7 mouse cellular contexts compared by ENCODE assay signal in the genomic region with DNA sequence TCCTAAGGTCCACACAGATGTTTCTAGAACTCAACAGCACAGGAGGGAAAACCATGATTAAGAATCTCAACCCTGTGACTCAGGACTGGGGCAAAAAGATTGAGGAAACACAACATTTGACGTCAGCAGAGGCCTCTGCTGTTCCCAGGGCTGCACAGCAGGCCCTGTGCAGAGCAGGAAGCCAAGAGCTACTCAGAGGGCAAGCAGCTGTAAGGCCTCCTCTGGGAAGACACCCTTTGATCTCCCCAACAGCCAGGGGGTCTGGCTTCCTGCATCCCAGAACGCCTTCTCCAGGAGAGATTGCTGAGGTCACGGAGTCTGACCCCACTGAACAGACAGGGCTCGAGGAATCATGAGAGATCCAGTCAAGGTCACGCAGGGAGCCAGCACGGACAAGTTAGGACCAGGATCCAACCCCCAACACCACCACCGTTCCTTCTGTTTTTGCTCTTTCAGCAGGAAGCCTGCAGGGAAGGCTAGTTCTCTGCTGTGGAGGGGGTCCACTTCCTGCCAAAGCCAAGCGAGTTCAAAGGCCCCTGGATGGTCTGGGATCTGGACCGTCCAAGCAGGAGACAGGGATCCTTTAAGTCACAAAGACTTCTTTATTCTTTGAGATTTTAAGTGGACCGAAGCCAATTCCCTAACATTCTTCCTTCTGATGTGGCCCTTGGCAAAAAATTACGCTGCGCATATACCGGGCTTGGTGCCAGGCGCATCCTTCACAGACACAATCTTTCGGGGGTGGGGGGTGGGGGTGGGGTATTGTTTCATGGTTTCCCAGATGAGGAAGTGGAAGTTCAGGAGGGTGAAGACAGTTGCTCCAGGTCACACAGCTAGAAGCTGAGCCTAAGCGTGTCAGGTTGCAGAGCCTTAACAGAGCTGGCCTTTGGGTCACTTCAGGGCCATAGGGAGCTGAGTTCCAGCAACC. TPM values are rescaled to one million over a fixed set of nuclear protein-coding genes. Genes with fewer than 3 reads are reported as not detected.
DNase-seq lines count a peak whose midpoint lies in the region; ATAC-seq and TF ChIP-seq lines count a peak whose summit lies in the region.

No protein-coding gene starts in this region.

- peak overlapping the region; percentile 30; the same call in 1 of the 2 replicates for H3K27ac ChIP-seq in kidney, adult 2 months (ENCODE audit: insufficient read depth, low read depth, low read length)
- peak overlapping the region; percentile 98 for H3K27ac ChIP-seq in lung, embryonic 16.5 days (ENCODE audit: low read length)

- no peak for TF ChIP-seq POLR2A in kidney, adult 2 months (IDR thresholded peaks at IDR 0.05; ENCODE audit: low read depth, low read length)

- no peaks in the 10 kb centered on the region for H3K36me3 ChIP-seq in kidney, adult 2 months (ENCODE audit: control insufficient read depth, insufficient read depth, low read length)
- no peaks in the 10 kb centered on the region for H3K36me3 ChIP-seq in lung, embryonic 16.5 days (ENCODE audit: control insufficient read depth, insufficient read depth, low read length)

- 42% methylated on average over 16 of the region's 16 CpGs for WGBS in kidney, adult 2 months
- WGBS in lung, embryonic 16.5 days: 6% methylated on average over 16 of the region's 16 CpGs

- peak; percentile 91 for ATAC-seq in lung, embryonic 16.5 days (ENCODE audit: low read depth)

- peak; percentile 65 for DNase-seq in adrenal gland, adult 2 months
- peak; percentile 68 for DNase-seq in embryo, embryonic 10.5 days (ENCODE audit: low spot score)
- DNase-seq in heart, adult 9 months (ENCODE audit: low spot score in 2 of 2): peak; percentile 43 to 61
- peak; percentile 69 for DNase-seq in kidney, adult 2 months
- DNase-seq in ovary, postnatal 36 days (ENCODE audit: low spot score): peak; percentile 46
- DNase-seq in cerebellum, postnatal 25 days: no peak

- no peaks in the 10 kb centered on the region; the same call in 1 of the 2 replicates for H3K4me1 ChIP-seq in kidney, adult 2 months (ENCODE audit: control insufficient read depth, insufficient read depth, low read length)
- peaks cover 36% of the 10 kb centered on the region for H3K4me1 ChIP-seq in lung, embryonic 16.5 days (replicated peaks; ENCODE audit: control insufficient read depth, insufficient read depth, low read length)

- no peak overlapping the region for H3K9ac ChIP-seq in lung, embryonic 16.5 days (ENCODE audit: low read length)

- TF ChIP-seq CTCF in kidney, adult 2 months (conservative IDR thresholded peaks at IDR 0.05; ENCODE audit: insufficient read depth, insufficient read length, low read depth, low read length): no peak

- no peak overlapping the region; the same call in 1 of the 2 replicates for H3K4me2 ChIP-seq in lung, embryonic 16.5 days (ENCODE audit: low read depth, low read length)

- H3K9me3 ChIP-seq in lung, embryonic 16.5 days (ENCODE audit: control insufficient read depth, low read length): no peaks in the 10 kb centered on the region

- H3K27me3 ChIP-seq in kidney, adult 2 months (replicated peaks; ENCODE audit: control insufficient read depth, insufficient read depth, low read length): no peaks in the 10 kb centered on the region
- H3K27me3 ChIP-seq in lung, embryonic 16.5 days (ENCODE audit: control insufficient read depth, insufficient read depth, low read depth, low read length): no peaks in the 10 kb centered on the region

- no peak overlapping the region for H3K4me3 ChIP-seq in kidney, adult 2 months (ENCODE audit: insufficient read depth, low read depth, low read length)
- H3K4me3 ChIP-seq in lung, embryonic 16.5 days (ENCODE audit: low read length): no peak overlapping the region

RNA-seq across cellular contexts. Expression of a gene that starts 34.2 kb away (rescaled TPM):
- 10 to 100 TPM; 21.2 to 28.2 TPM for total RNA-seq in adrenal gland, adult 2 months (2021)
- polyA plus RNA-seq in adrenal gland, adult 2 months (2012; rRNA removed): 57.7 and 66.7 TPM in 2 replicates
- polyA plus RNA-seq in kidney, adult 2 months (2012; rRNA removed): 29.5 and 29.7 TPM in 2 replicates
- 32.2 and 33.6 TPM in 2 replicates for polyA plus RNA-seq in lung, embryonic 16.5 days (2015; fragmentation: Nextera tagmentation; extraction: Ambion mirVana)

RNA-seq across cellular contexts. Expression of a gene that starts 43.3 kb away (rescaled TPM):
- 10 to 100 TPM in 1 of 2 experiments, 1 to 10 TPM in 1; 8.4 to 12.5 TPM for total RNA-seq in adrenal gland, adult 2 months (2021)
- 26.5 and 32.3 TPM in 2 replicates for polyA plus RNA-seq in adrenal gland, adult 2 months (2012; rRNA removed)
- 3.3 and 3.7 TPM in 2 replicates for polyA plus RNA-seq in kidney, adult 2 months (2012; rRNA removed)
- 3.7 and 3.9 TPM in 2 replicates for polyA plus RNA-seq in lung, embryonic 16.5 days (2015; fragmentation: Nextera tagmentation; extraction: Ambion mirVana)

Comparison
In these comparisons a context has a peak if more than half of its experiments do, and no peak if none do; other contexts are left out.
1. DNase-seq: peak in adrenal gland, adult 2 months (single experiment), embryo, embryonic 10.5 days (single experiment), heart, adult 9 months (2 of 2), kidney, adult 2 months (single experiment) and ovary, postnatal 36 days (single experiment); none in cerebellum, postnatal 25 days (0 of 2).